Mouse (Mus musculus) adrenal gland (tissue): ENCODE measurements at regions not wholly inside any gene's neighbourhood (a gene's known extent, or its start where the extent isn't known, plus 50 kb on each side); places are given as distances from the start of the nearest gene placed in this dataset.

ENCODE experiments used
- intact Hi-C: fragments of 180-260 bp; cut with DNase I; formaldehyde crosslinking; loops from one replicate; pipeline ENCODE4 v1.15.1; 2025

GRCm38 (mm10) chr6:49989585-49990521 lies 120.2 kb upstream of the Mpp6 start:
- intact Hi-C loops, result no loop called here

GRCm38 (mm10) chr6:49990522-49990858 lies 119.6 kb upstream of the Mpp6 start:
- intact Hi-C loops, result no loop called here

- intact Hi-C loops, result no loop called here
Measured at GRCm38 (mm10) chr6:49999365-49999764, 110.7 kb upstream of the Mpp6 start.

GRCm38 (mm10) chr6:50008074-50008473 lies 102.0 kb upstream of the Mpp6 start:
- intact Hi-C loops, result no loop called here

- intact Hi-C loops, result no loop called here
Measured at GRCm38 (mm10) chr6:50008869-50009268, 101.2 kb upstream of the Mpp6 start.

GRCm38 (mm10) chr6:50009339-50009738 lies 100.7 kb upstream of the Mpp6 start:
- intact Hi-C loops, result no loop called here

- intact Hi-C loops, result no loop called here
Measured at GRCm38 (mm10) chr6:50009856-50010255, 100.2 kb upstream of the Mpp6 start.

- intact Hi-C loops, result no loop called here
Measured at GRCm38 (mm10) chr6:50011071-50011470, 99.0 kb upstream of the Mpp6 start.

GRCm38 (mm10) chr6:50011746-50012453 lies 98.1 kb upstream of the Mpp6 start:
- intact Hi-C loops, result no loop called here

- intact Hi-C loops, result no loop called here
Measured at GRCm38 (mm10) chr6:50013067-50013466, 97.0 kb upstream of the Mpp6 start.

GRCm38 (mm10) chr6:50013842-50014241 lies 96.2 kb upstream of the Mpp6 start:
- intact Hi-C loops, result no loop called here

- intact Hi-C loops, result no loop called here
Measured at GRCm38 (mm10) chr6:50027981-50028380, 82.1 kb upstream of the Mpp6 start.

GRCm38 (mm10) chr6:50029895-50030515 lies 80.0 kb upstream of the Mpp6 start:
- intact Hi-C loops, result no loop called here

- intact Hi-C loops, result no loop called here
Measured at GRCm38 (mm10) chr6:50031356-50031755, 78.7 kb upstream of the Mpp6 start.

GRCm38 (mm10) chr6:50032894-50033595 lies 77.0 kb upstream of the Mpp6 start:
- intact Hi-C loops, result no loop called here

GRCm38 (mm10) chr6:50037614-50038013 lies 72.4 kb upstream of the Mpp6 start:
- intact Hi-C loops, result no loop called here

- intact Hi-C loops, result no loop called here
Measured at GRCm38 (mm10) chr6:50038369-50038768, 71.7 kb upstream of the Mpp6 start.

- intact Hi-C loops, result no loop called here
Measured at GRCm38 (mm10) chr6:50041044-50041443, 69.0 kb upstream of the Mpp6 start.

GRCm38 (mm10) chr6:50042127-50042526 lies 67.9 kb upstream of the Mpp6 start:
- intact Hi-C loops, result no loop called here

GRCm38 (mm10) chr6:50044165-50044564 lies 65.9 kb upstream of the Mpp6 start:
- intact Hi-C loops, result no loop called here

- intact Hi-C loops, result no loop called here
Measured at GRCm38 (mm10) chr6:50046721-50047120, 63.3 kb upstream of the Mpp6 start.

GRCm38 (mm10) chr6:50052416-50052815 lies 57.6 kb upstream of the Mpp6 start:
- intact Hi-C loops, result no loop called here
